Mouse (Mus musculus) retina, postnatal 1 day (tissue): Measurements from ENCODE around the gene Arhgap42.

Experiments used
- DNase-seq: peaks from one replicate; pipeline ENCODE4 v3.0.0-alpha.2; 2012

Gene Arhgap42

DNA sequence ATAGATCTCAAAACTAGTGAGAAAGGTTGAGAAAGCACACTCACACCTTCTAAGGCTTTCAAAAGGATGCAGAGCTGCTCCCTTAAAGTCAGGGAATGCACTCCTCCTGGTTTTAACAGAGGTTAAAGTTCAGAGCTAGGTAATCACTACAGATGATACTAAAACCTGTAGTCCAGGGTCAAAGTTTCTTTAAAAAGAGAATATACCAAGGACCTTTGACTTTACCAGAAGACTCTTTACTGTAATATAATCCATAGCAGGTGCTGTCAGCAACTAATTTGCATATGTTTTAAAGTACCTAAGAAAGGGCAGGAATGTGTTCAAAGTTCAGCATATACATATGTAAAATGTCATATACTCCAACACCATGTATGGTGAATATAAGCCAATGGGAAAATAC, 30.7 kb downstream of the Arhgap42 start:
- no peak for DNase-seq

DNA sequence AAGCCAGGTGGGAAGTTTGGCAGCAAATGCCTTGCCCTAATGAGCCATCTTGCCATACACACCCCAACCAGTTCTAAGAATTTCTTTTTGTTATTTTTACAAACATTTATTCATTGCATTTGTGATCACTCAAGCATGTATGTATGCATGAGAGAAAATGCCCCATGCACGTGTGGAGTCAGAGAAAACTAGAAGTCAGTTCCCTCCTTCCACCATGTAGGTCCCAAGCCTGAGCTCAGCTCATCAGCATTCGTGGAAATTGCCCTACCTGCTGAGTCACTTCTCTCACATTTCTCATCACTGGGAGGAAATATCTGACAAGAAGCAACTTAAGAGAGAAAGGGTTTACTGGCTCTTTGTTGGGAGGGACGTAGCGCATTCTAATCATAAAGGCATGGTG, 31.6 kb downstream of the Arhgap42 start:
- DNase-seq = no peak

DNA sequence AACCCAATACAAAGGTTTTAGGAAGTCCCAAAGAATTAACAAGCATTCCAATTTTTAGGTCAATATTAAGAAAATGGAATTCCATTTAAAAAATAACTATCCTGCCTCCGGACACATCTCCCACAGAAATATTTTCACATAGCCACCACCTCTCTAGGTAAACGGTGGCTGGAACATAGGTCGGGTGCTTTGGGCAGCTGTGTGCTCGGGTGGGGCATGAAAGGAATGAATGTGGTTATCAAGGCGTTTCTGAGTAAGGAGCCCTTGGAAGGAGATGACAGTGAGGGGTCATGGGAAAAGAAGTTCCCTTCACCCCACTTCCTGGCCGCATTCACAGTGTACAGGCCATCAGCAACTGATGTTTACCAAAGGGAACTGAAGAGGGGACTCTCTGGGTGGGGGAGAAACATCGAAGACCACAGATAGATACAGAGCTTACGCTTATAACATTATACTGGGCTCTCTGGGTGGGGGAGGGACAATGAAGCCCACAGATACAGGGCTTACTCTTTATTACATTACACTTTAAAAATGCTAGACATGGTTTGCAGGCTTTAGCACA, 38.0 kb downstream of the Arhgap42 start:
- no peak for DNase-seq

DNA sequence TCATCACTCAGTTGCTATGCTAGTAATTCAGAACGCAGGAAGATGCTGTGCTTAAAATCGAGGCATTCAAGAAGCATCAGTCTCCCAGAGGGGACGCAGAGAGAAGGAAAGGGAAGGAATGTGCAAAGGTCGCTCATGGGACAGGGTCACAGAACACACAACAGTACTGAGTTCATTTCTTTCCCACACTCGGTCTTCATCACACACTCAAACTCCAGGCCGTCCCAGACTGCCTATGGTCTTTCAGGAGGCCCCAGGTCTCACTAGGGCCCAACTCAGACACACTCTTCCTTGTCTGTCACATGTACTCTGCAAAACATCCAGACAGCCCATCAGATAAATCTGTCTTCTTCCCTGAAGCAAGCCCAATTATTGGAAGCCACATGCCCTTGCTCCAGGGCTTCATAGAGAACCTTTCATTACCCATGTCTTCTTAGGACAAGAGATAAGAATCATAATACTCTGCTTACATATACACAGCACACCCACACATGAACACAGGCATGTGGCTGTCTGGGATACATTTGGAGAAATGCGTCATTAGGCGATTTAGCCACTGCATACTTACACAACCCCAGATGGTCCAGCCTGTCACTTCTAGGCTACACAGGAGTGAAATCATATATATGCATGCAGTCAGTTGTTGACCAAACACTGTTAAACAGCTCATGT, 39.6 kb downstream of the Arhgap42 start:
- no peak for DNase-seq

DNA sequence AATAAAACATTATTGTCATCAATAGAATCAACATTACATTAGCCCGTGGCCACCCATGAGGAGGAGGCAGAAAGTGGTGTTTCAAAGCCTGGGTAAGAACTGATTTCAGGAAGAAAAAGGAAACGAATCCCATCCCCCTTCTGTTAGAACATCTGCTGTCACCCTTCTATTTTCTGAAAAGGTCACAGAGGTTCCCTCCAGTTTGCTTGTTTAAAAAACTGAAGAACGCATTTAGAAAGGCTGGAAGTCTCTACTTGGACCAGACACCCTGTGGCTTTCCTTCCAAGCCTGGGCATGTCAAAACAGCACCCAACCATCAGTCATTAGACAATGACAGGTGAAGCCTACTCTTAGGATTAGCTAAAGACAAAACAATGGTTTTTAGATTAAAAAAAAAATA, 40.3 kb downstream of the Arhgap42 start:
- no peak for DNase-seq

DNA sequence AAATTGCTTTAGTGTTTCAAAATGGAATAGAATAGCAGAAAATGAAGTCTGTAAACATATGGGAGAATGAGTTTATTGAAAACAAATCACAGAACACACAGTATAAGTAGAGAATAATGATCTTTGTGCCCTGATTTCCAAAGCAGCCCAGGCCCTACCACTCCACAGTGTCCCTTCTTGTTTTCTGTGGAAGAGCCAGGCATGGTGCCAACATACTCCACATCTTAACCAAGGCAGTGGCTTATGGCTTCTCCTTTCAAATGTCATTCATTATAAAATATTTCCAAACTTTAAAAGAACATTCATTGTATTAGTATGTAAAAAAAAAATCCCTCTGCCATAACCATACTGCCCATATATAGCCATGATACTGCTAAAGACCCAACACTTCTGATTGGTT, 42.9 kb downstream of the Arhgap42 start:
- no peak for DNase-seq

DNA sequence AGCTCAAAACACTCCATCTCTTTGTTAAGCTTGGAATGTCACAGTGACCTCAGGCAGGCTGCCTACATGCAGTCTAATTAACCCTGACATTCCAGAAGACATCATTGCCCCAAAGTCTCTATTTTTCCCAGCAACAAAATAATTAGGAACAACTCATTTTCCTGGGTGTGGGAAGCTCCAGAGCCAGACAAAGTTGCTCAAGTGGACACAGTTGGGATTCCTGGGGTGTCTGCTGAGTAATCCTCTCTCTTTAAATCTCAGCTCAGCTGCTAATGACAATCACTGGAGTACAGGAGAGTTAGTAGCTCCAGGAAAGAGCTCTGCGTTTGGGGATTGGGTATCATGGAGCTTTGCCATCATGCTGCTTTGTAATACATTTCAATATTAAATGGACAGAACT, 44.4 kb downstream of the Arhgap42 start:
- peak; percentile 22 for DNase-seq

DNA sequence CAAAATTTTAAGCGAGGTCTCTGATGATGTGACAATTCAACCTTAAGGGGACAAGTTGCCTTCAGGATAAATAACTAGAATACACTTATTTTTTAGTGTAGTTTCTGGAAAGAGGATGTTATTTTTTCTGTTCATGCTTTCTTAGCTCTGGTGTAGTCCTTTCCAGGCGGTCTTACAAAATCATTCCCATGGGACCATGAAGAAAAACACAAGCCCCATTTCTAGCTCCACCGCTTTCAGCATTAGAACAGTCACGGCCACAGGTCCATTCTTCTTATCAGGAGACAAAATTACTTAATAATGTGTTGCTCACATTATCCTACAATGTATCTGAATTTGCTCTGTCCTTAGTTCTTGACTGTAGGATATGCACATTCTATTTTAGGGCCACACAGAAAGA, 46.2 kb downstream of the Arhgap42 start:
- no peak for DNase-seq

DNA sequence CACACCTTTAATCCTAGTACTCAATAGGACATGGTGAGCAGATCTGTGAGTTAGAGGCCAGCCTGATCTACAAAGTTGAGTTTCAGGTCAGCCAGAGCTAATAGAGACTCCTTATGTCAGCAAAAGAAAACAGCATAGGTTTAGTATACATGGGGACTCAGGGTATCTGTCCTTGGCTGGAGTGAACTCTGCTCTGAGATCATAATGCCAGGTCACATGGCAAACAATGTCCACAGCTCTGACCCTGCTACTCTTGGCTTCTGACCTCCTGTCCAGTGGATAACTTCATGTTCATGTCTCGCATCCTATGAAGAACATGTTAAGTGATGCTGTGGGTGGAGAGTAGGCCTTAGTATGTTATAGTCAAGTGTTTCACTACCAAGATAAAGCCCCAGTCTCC, 48.1 kb downstream of the Arhgap42 start:
- DNase-seq = no peak

DNA sequence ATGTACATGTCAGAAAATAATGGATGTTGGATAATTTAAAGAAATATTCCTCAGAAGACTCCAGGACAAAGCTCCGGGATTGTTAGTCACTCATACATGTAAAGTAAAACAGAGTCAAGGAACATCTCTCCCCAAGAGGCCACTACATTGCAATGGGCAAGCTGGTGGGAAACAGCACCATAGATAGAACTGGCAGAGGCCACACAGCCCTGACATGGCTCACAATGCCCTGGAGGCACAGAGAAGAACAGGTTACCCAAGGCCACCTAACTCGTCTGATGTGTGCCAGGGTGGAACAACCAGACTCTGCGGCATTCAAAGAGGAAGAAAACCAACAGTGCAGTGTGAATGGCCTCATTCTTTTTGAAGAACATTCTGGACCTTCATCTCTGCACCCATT, 50.7 kb downstream of the Arhgap42 start:
- no peak for DNase-seq

DNA sequence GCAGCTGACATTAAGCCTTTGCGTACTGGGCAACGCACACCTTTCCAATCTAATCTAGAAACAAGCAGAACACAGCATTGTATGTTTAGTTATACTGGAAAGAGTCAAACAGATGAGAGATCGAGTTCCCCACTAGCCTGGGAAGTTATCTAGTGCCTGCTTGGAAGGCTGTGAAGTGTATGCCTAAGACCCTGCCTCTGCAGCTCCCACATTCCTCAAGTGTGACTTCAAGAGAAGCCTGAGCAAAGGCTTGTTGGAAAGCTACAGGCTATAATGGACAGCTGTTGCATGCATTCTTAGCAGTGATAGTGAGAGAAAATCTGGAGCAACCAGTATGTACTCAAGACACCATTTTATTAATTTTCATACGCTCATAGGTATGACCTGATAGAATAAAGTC, 61.2 kb downstream of the Arhgap42 start:
- no peak for DNase-seq

DNA sequence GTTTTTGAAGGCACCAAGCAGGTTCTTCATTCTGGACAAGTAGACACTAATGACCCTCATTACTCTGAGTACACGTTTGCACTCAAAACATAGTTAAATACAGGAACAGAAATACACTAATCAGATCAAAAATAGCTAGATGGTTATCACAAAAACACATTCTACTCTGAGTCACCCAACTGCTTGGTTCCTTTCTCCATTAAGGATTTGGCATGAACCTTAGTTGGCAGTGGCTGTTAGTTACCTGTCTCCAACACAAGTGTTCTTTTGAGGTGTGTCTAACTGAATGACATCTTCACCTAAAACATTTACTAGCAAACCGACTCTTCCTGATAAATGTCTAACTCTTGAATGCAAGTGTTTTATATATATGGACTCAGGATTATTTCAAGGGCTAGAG, 64.0 kb downstream of the Arhgap42 start:
- DNase-seq = no peak

DNA sequence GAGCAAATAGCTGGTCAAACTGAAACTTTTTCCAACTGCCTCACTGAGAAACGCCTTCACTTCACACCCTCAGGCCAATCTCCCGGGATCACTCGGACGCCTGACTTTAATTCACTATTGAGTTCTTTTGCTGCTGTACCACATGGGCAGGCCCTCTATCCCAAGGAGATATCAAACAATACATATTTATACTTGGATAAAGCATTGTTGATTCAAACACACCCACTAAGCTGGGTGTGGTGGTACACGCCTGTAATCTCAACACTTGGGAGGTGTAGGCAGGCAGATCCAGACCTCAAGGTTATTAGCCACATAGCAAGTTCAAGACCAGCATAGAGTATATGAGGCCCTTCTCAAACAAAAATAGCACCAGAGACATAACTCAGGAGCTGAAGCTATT, 64.7 kb downstream of the Arhgap42 start:
- no peak for DNase-seq

DNA sequence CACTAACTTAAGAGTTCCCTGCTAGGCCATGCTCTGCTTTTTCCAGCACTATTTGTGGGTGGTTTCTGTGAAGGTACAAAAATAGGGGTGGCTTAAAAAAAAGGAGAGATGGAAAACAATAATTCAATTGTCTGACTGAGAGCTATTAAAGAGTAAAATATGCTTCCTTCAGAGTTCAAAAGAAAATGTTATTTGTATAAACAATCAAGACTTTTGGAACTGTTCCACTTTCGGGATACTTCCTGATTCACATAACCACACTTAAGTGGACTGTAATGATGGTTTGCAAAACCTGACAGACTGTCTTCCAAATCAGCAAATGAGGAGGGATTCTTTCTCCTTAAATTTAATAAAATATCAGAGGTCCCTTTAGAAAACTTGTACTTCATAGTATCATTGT, 65.8 kb downstream of the Arhgap42 start:
- DNase-seq = no peak

DNA sequence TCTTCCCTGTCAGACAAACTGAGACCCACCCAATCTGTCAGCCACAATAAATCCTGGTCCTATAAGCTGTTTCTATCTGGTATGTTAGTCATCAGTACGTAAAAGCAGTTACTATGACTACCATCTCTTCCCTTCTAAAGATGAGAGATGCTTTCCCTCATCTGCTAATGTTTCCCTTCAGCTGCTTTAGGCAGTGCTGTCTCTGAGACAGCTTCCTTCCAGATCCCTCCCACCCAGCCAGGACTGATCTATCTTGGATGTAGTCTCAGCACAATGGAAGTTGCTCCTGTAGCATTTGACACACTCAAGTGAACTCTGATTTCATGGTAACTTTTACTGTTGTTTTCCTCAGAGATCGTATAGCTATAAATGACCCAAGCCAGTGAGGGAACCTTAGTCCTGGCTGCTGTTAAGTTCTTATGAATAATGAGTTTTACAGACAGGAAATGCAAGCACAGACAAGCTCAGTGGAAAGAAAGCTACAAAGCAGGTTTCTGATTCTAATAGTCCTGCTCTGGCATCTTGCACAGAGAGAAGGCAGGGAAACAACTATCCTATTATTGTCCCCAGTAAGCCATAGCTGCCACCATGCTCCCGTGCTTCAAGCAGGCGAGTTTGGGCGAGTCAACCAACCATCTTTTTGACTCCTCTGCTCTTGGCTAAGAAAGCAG, 67.6 kb downstream of the Arhgap42 start:
- no peak for DNase-seq

DNA sequence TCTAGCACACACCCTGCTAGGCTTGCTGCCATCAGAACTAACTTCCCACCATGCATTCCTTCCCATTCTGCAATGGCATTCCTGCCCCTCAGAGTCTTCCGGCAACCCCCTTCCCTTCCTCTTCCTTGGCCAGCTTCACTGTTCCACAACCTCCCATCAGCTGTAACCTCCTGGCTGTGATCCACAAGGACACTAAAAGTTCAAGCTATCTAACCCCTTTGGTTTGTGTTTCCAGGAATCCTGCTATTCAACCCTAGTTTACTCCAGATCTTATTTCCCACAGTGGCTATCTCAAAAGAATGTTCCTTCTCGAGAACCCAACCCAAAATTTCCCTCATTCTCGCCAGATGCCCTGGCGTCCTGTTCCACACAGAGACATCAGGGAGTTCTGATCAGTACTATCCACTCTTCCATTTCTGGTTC, 73.2 kb downstream of the Arhgap42 start:
- DNase-seq = no peak

DNA sequence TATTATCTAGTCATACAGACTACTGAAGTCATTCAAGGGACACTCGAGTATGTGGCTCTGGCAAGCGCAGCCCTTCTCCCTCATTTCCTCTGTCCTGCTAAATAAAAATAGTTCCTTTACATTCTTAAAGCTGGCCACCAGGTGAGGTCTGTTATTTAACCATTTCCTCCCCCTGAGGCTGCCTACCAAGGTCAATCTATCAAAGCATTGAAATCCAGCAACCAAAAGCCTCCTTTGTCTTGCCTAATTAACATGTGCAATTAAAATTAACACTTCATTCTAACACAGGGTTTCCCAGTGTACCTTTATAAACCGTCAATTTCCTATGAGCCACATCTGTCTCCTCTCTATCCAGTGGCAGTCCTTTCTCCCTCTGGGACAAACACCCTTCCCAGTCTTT, 78.2 kb downstream of the Arhgap42 start:
- DNase-seq = no peak

DNA sequence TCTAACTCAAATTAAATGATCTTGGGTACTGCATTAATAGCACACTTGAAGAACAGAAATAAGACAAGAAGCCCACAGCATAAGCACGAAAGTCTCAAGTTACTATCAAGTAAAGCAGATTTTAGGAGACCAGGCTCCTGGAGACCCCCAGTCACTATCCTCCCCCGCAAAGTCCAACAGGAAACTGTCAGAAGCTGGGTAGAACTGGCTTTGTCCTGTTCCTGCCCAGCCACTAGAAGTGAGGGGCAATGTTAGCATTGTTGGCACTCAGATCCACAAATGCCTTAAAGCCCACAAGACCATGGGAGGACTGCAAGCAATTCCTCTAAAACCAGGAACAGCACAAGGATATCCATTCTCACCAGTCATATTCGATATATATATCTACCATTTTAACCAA, 80.7 kb downstream of the Arhgap42 start:
- DNase-seq = no peak

DNA sequence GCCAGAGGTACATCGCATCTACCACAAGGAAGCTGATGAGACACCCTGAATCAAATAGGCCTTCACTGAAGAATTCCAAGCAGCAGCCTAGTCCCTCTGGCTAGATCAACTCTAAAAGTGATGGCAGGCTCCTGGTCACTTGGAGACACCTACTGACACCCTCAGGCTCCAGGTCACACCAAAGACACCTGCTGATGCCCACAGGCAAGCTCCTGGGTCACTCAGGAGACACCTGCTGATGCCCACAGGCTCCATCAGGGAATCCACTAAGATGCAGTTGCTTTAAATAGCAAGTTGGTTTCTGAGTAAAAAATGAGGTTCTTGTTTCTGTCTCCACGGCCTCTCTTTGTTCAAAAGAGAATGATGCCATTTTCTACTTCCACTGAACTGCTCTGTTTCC, 81.5 kb downstream of the Arhgap42 start:
- DNase-seq = no peak

DNA sequence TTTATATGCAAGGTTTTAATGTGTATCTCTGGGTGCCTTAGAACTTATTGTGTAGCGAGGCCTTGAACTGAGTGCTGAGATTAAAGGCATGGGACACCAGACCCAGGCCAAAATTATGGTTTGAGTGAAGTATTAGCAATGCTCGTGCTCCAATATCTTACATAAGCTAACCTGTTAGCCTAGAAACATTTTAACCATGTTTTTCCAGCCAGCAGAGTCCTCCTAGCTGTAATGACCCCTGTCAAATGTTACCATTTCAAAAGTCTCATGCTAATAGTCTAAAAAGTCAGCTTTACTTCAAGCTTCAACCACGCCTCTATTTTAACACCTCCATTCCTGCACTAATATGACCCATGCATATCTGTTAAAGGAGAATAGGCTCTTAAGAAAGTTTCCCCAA, 84.3 kb downstream of the Arhgap42 start:
- no peak for DNase-seq

DNA sequence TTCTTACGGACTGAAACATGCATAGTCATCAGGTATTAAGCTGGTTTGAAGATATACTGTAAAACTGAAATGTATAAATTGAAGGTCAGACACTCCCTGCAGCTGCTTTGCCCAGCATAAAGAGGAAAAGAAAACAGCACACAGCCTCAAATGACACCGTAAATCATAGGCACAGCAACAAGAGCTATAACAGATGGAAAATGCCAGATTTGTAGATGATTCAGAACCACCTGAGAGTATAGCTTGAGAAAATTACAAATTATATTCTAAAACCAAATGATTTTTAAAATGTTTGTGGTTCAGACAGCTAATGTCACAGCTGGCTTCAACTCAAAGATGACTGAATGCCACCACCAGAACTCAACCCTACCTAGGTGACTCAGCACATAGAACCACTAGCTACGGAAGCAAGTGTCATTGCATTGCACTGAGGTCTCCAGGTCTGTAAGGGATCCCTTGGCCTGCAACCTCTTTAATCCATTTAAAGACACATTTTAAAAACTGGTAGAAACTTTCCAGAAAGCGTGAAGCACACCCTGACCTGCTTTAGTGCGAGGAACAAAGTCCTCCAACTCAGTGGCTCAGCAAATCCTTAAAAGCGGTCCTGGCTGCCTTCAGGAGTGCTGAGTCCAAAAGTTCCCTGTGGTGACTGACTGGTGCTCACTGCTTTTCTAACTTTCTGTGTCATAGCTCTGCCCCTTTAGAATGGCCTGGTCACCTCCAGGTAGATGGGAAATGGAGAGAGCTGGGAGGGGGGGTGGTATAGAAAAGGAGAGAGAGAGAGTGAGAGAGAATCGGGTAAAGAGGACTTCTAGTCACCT, 94.4 kb downstream of the Arhgap42 start:
- DNase-seq = no peak

DNA sequence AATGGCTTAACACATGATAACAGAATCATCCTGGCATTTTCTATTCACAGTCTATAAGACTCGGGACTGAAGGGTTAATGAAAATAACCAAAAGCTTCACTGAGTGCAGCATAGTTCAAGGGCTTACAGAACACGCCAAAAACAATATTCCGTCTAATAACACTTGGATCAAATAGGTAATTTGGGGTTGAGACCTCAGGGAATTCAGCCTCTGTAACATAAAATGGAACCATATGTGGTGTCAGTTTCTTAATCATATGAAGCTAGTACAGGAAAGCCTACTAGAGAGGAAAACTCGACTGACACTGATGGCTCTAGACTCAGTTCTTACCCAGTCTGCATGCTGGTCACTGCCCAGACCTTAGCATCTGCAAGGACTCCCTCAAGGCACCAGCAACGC, 95.8 kb downstream of the Arhgap42 start:
- no peak for DNase-seq

DNA sequence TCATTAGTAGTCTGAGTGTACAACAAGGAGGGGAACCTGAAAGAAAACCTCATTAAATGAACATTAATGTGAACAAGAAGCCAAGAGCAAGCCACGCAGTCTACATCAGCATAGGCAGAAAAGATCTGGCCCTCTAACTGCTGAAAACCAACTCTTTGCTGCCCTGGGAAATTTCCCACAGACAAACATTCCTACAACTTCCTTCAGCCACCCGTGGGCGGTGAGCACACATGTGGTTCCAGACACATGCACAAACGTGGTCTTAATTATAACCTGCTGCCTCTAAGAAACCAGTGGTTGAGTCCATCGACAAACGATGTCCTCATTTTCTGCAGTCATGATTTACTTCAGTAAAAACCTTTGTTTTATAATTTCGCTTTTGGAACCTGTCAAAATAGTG, 96.3 kb downstream of the Arhgap42 start:
- no peak for DNase-seq

DNA sequence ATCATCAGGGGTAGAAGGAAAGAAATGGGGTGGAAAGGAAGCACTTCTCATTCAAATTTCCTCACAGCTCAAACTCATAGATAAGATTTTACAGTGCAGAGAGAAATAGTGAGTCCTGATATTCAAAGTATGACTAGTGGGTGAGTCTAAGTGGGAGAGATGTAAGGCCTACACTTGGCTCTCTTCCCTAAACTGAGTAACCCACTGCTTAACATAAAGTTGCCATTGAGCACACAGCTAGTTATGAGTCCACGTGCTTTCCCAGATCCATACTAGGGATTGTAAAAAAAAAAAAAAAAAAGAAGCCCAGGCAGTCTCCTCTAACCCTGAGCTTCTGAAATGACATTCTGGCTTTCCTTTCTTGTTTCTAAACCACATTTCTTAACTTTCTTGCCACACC, 96.8 kb downstream of the Arhgap42 start:
- DNase-seq = no peak
